Mouse (Mus musculus) MEL (cell line): ENCODE data around the gene B830017H08Rik. TPM values are rescaled to one million over a fixed set of nuclear protein-coding genes. Genes with fewer than 3 reads are reported as not detected.

Experiments
- DNase-seq: peaks from one replicate; pipeline ENCODE4 v3.0.0; 2011; ENCODE audit warnings: low read depth, low spot score
- H3K27ac ChIP-seq: 2 replicates; pipeline ENCODE4 v1.5.1; 2012; ENCODE audit warnings: low read depth, mild to moderate bottlenecking, control low read depth, low read length, moderate library complexity; ENCODE audit not compliant: control insufficient read depth
- H3K27me3 ChIP-seq, 2 experiments: fragments of 150-350 bp in 1 of 2; sonication (generic) in 1 of 2; 2 replicates each; pipeline ENCODE4 v1.6.1; 2012; ENCODE audit warnings: low read length in 2 of 2, mild to moderate bottlenecking in 2 of 2, improper control_type of control experiment in 1 of 2, moderate library complexity in 1 of 2; ENCODE audit not compliant: insufficient read depth in 2 of 2, control insufficient read depth in 1 of 2
- H3K36me3 ChIP-seq, 2 experiments: 2 replicates each; pipeline ENCODE4 v1.6.1; 2012 to 2014; ENCODE audit warnings: low read length in 2 of 2, improper control_type of control experiment in 1 of 2, inconsistent platforms in 1 of 2, mild to moderate bottlenecking in 1 of 2; ENCODE audit not compliant: insufficient read depth in 2 of 2, control insufficient read depth in 1 of 2
- H3K4me1 ChIP-seq, 2 experiments: fragments of 150-350 bp in 1 of 2; sonication (generic) in 1 of 2; 2 replicates each; pipeline ENCODE4 v1.6.1; 2012; ENCODE audit warnings: low read length in 2 of 2, improper control_type of control experiment in 1 of 2, mild to moderate bottlenecking in 1 of 2; ENCODE audit not compliant: insufficient read depth in 2 of 2, control insufficient read depth in 1 of 2
- H3K4me3 ChIP-seq, 2 experiments: fragments of 150-350 bp in 1 of 2; sonication (generic) in 1 of 2; 2 replicates each; pipeline ENCODE4 v1.5.1; 2012; ENCODE audit warnings: low read depth in 2 of 2, low read length in 2 of 2, mild to moderate bottlenecking in 2 of 2, moderate library complexity in 2 of 2, control low read depth in 1 of 2, improper control_type of control experiment in 1 of 2; ENCODE audit not compliant: control insufficient read depth in 1 of 2, insufficient read depth in 1 of 2
- H3K79me2 ChIP-seq: 2 replicates; pipeline ENCODE4 v1.6.1; 2012; ENCODE audit warnings: mild to moderate bottlenecking, low read length, moderate library complexity; ENCODE audit not compliant: control insufficient read depth, poor library complexity, insufficient read depth
- H3K9ac ChIP-seq: 2 replicates; pipeline ENCODE4 v1.6.1; 2012; ENCODE audit warnings: low read depth, mild to moderate bottlenecking, control low read depth, low read length, moderate library complexity; ENCODE audit not compliant: control insufficient read depth, poor library complexity, severe bottlenecking
- H3K9me3 ChIP-seq: fragments of 150-350 bp; sonication (generic); replicated peaks from 2 replicates; pipeline ENCODE4 v1.6.1; 2012; ENCODE audit warnings: mild to moderate bottlenecking, low read length, improper control_type of control experiment, moderate library complexity; ENCODE audit not compliant: insufficient read depth
- BHLHE40 ChIP-seq: IDR thresholded peaks from 2 replicates; pipeline ENCODE4 v1.6.1; 2012; ENCODE audit warnings: low read depth, mild to moderate bottlenecking, inconsistent platforms, low read length, improper control_type of control experiment, borderline replicate concordance
- CHD1 ChIP-seq: IDR thresholded peaks from 2 replicates; pipeline ENCODE4 v1.6.1; 2012; ENCODE audit warnings: low read depth, mild to moderate bottlenecking, inconsistent platforms, low read length, improper control_type of control experiment
- CHD2 ChIP-seq: IDR thresholded peaks from 2 replicates; pipeline ENCODE4 v1.6.1; 2011; ENCODE audit warnings: low read length, improper control_type of control experiment
- CTCF ChIP-seq, 3 experiments: IDR thresholded peaks in 2 of 3; conservative IDR thresholded peaks in 1 of 3; 2 replicates each; pipeline ENCODE4 v1.5.1; 2011 to 2012; ENCODE audit warnings: low read length in 3 of 3, low read depth in 2 of 3, mild to moderate bottlenecking in 2 of 3, improper control_type of control experiment in 1 of 3, inconsistent platforms in 1 of 3, mixed read lengths in 1 of 3, moderate library complexity in 1 of 3; ENCODE audit not compliant: control insufficient read depth in 1 of 3, insufficient read depth in 1 of 3, poor library complexity in 1 of 3, severe bottlenecking in 1 of 3
- E2F4 ChIP-seq: IDR thresholded peaks from 2 replicates; pipeline ENCODE4 v1.6.1; 2011; ENCODE audit warnings: low read depth, low read length, improper control_type of control experiment, borderline replicate concordance
- ELF1 ChIP-seq: IDR thresholded peaks from 2 replicates; pipeline ENCODE4 v1.6.1; 2014; ENCODE audit warnings: low read depth, mild to moderate bottlenecking, inconsistent platforms, low read length, improper control_type of control experiment, moderate library complexity
- EP300 ChIP-seq, 2 experiments: IDR thresholded peaks; 2 replicates each; pipeline ENCODE4 v1.6.1; 2011; ENCODE audit warnings: improper control_type of control experiment in 2 of 2, low read length in 2 of 2, low read depth in 1 of 2, mild to moderate bottlenecking in 1 of 2
- ETS1 ChIP-seq: IDR thresholded peaks from 2 replicates; pipeline ENCODE4 v1.6.1; 2012; ENCODE audit warnings: low read depth, mild to moderate bottlenecking, inconsistent platforms, low read length, improper control_type of control experiment, moderate library complexity
- GABPA ChIP-seq: IDR thresholded peaks from 2 replicates; pipeline ENCODE4 v1.6.1; 2012; ENCODE audit warnings: low read depth, mild to moderate bottlenecking, inconsistent platforms, low read length, improper control_type of control experiment, moderate library complexity
- HCFC1 ChIP-seq: IDR thresholded peaks from 2 replicates; pipeline ENCODE4 v1.6.1; 2012; ENCODE audit warnings: low read depth, mild to moderate bottlenecking, inconsistent platforms, low read length, improper control_type of control experiment, moderate library complexity
- JUND ChIP-seq: IDR thresholded peaks from 2 replicates; pipeline ENCODE4 v1.6.1; 2011; ENCODE audit warnings: low read depth, mild to moderate bottlenecking, improper control_type of control experiment, low read length
- MAX ChIP-seq: IDR thresholded peaks from 2 replicates; pipeline ENCODE4 v1.6.1; 2011; ENCODE audit warnings: low read length, improper control_type of control experiment
- MAZ ChIP-seq: IDR thresholded peaks from 2 replicates; pipeline ENCODE4 v1.6.1; 2012; ENCODE audit warnings: low read depth, mild to moderate bottlenecking, inconsistent platforms, low read length, improper control_type of control experiment
- MEF2A ChIP-seq: IDR thresholded peaks from 2 replicates; pipeline ENCODE4 v1.6.1; 2014; ENCODE audit warnings: low read depth, mild to moderate bottlenecking, inconsistent platforms, low read length, improper control_type of control experiment; ENCODE audit not compliant: poor library complexity, insufficient replicate concordance, severe bottlenecking; ENCODE audit errors: extremely low read depth
- MXI1 ChIP-seq: IDR thresholded peaks from 2 replicates; pipeline ENCODE4 v1.6.1; 2011; ENCODE audit warnings: mild to moderate bottlenecking, low read depth, low read length, improper control_type of control experiment
- MYB ChIP-seq: IDR thresholded peaks from 2 replicates; pipeline ENCODE4 v1.6.1; 2011; ENCODE audit warnings: mild to moderate bottlenecking, low read depth, low read length, improper control_type of control experiment
- NELFE ChIP-seq: IDR thresholded peaks from 2 replicates; pipeline ENCODE4 v1.6.1; 2011; ENCODE audit warnings: low read depth, low read length, improper control_type of control experiment
- NRF1 ChIP-seq: IDR thresholded peaks from 2 replicates; pipeline ENCODE4 v1.6.1; 2014; ENCODE audit warnings: low read depth, mild to moderate bottlenecking, inconsistent platforms, low read length, improper control_type of control experiment, moderate library complexity; ENCODE audit not compliant: poor library complexity, insufficient read depth, severe bottlenecking
- POLR2A ChIP-seq, 2 experiments: IDR thresholded peaks; 2 replicates each; pipeline ENCODE4 v1.6.1; 2011 to 2012; ENCODE audit warnings: low read length in 2 of 2, mild to moderate bottlenecking in 2 of 2, control low read depth in 1 of 2, improper control_type of control experiment in 1 of 2, low read depth in 1 of 2, moderate library complexity in 1 of 2; ENCODE audit not compliant: control insufficient read depth in 1 of 2, insufficient read depth in 1 of 2, poor library complexity in 1 of 2
- POLR2AphosphoS2 ChIP-seq: IDR thresholded peaks from 2 replicates; pipeline ENCODE4 v1.6.1; 2011; ENCODE audit warnings: low read length, improper control_type of control experiment
- RAD21 ChIP-seq: IDR thresholded peaks from 2 replicates; pipeline ENCODE4 v1.6.1; 2011; ENCODE audit warnings: mild to moderate bottlenecking, low read depth, low read length, improper control_type of control experiment
- RCOR1 ChIP-seq: IDR thresholded peaks from 2 replicates; pipeline ENCODE4 v1.6.1; 2012; ENCODE audit warnings: low read depth, mild to moderate bottlenecking, inconsistent platforms, low read length, improper control_type of control experiment
- SIN3A ChIP-seq: IDR thresholded peaks from 2 replicates; pipeline ENCODE4 v1.6.1; 2012; ENCODE audit warnings: low read length, improper control_type of control experiment, inconsistent platforms
- SMC3 ChIP-seq: IDR thresholded peaks from 2 replicates; pipeline ENCODE4 v1.6.1; 2011; ENCODE audit warnings: low read depth, low read length, improper control_type of control experiment
- TAL1 ChIP-seq: IDR thresholded peaks from 2 replicates; pipeline ENCODE4 v1.6.1; 2012; ENCODE audit warnings: mild to moderate bottlenecking, inconsistent platforms, low read length, moderate library complexity, mixed read lengths
- TBP ChIP-seq: IDR thresholded peaks from 2 replicates; pipeline ENCODE4 v1.8.0; 2011; ENCODE audit warnings: low read depth, low read length, improper control_type of control experiment
- TCF12 ChIP-seq: IDR thresholded peaks from 2 replicates; pipeline ENCODE4 v1.6.1; 2014; ENCODE audit warnings: low read depth, mild to moderate bottlenecking, inconsistent platforms, low read length, improper control_type of control experiment, moderate library complexity
- USF1 ChIP-seq: IDR thresholded peaks from 2 replicates; pipeline ENCODE4 v1.6.1; 2014; ENCODE audit warnings: low read depth, mild to moderate bottlenecking, inconsistent platforms, low read length, improper control_type of control experiment, moderate library complexity
- USF2 ChIP-seq, 2 experiments: IDR thresholded peaks; 2 replicates each; pipeline ENCODE4 v1.6.1; 2011 to 2012; ENCODE audit warnings: improper control_type of control experiment in 2 of 2, low read length in 2 of 2, borderline replicate concordance in 1 of 2, inconsistent platforms in 1 of 2, low read depth in 1 of 2, mild to moderate bottlenecking in 1 of 2; ENCODE audit not compliant: insufficient read depth in 1 of 2
- ZC3H11A ChIP-seq: IDR thresholded peaks from 2 replicates; pipeline ENCODE4 v1.6.1; 2012; ENCODE audit warnings: low read depth, mild to moderate bottlenecking, inconsistent platforms, low read length, improper control_type of control experiment
- ZKSCAN1 ChIP-seq: IDR thresholded peaks from 2 replicates; pipeline ENCODE4 v1.6.1; 2012; ENCODE audit warnings: low read depth, mild to moderate bottlenecking, inconsistent platforms, low read length, improper control_type of control experiment, moderate library complexity
- ZMIZ1 ChIP-seq: IDR thresholded peaks from 2 replicates; pipeline ENCODE4 v1.6.1; 2012; ENCODE audit warnings: low read depth, mild to moderate bottlenecking, inconsistent platforms, low read length, improper control_type of control experiment, moderate library complexity
- ZNF384 ChIP-seq: IDR thresholded peaks from 2 replicates; pipeline ENCODE4 v1.6.1; 2012; ENCODE audit warnings: low read depth, mild to moderate bottlenecking, inconsistent platforms, low read length, improper control_type of control experiment
- polyA plus RNA-seq, 2 experiments: library from polyadenylated mRNA; stranded (reverse) in 1 of 2; unstranded in 1 of 2; fragments of >175 nt in 1 of 2; fragments of >200 nt in 1 of 2; gene quantifications; 2 replicates each; pipeline versions ENCODE4 v1.2.1 to v1.2.4; 2012; ENCODE audit warnings: low replicate concordance in 2 of 2, low read depth in 1 of 2; ENCODE audit not compliant: insufficient read length in 2 of 2, insufficient read depth in 1 of 2, missing spikeins in 1 of 2
- total RNA-seq: library from RNA; depleted of rRNA; stranded (reverse); fragments of 300-350 nt; gene quantifications from 2 replicates; pipeline ENCODE4 v1.2.3, GENCODE M21; 2012

B830017H08Rik gene
- total and polyA plus RNA-seq, 3 experiments, result 0.06 TPM; not detected in 2

GRCm38 (mm10) chr16:17807192-17808009, 25.5 kb upstream of the B830017H08Rik start:
- H3K36me3 ChIP-seq, result peaks cover 0 to 5% of the 10 kb centered on the region in 2 experiments; a peak in 2 of 4 replicates
- DNase-seq, result peak; percentile 96
- peak overlapping the region; percentile 71 for H3K27ac ChIP-seq
- H3K27me3 ChIP-seq, result no peaks in the 10 kb centered on the region
- peaks cover 5% of the 10 kb centered on the region; the same call in 1 of the 2 replicates for H3K79me2 ChIP-seq
- peak overlapping the region; percentile 53 to 70 for H3K4me3 ChIP-seq
- no peaks in the 10 kb centered on the region for H3K9me3 ChIP-seq
- peak; percentile 41; the same call in 1 of the 2 replicates for TF ChIP-seq MXI1
- TF ChIP-seq MYB, result no peak
- peak; percentile 48; the same call in 1 of the 2 replicates for TF ChIP-seq TBP
- TF ChIP-seq ETS1, result no peak
- no peak for TF ChIP-seq USF1
- TF ChIP-seq RAD21, result no peak
- TF ChIP-seq RCOR1, result no peak
- TF ChIP-seq POLR2A (IDR thresholded peaks at IDR 0.05; ENCODE audit: control insufficient read depth in 1 of 2, insufficient read depth in 1 of 2, low read depth in 1 of 2, low read length in 2 of 2, poor library complexity in 1 of 2), result peak; percentile 76 to 86
- TF ChIP-seq POLR2AphosphoS2, result peak; percentile 65; the same call in 1 of the 2 replicates
- TF ChIP-seq ZC3H11A, result no peak
- TF ChIP-seq ZMIZ1, result peak; percentile 48; the same call in 1 of the 2 replicates
- no peak for TF ChIP-seq EP300 (IDR thresholded peaks at IDR 0.05; ENCODE audit: low read depth in 1 of 2, low read length in 2 of 2)
- TF ChIP-seq BHLHE40, result no peak
- TF ChIP-seq ZKSCAN1, result no peak
- TF ChIP-seq USF2 (IDR thresholded peaks at IDR 0.05; ENCODE audit: borderline replicate concordance in 1 of 2, insufficient read depth in 1 of 2, low read depth in 1 of 2, low read length in 2 of 2), result no peak
- no peak for TF ChIP-seq TAL1
- no peak for TF ChIP-seq ZNF384
- 0 out of 2 replicates have a peak, but pooled peaks have one; percentile 46 for TF ChIP-seq CHD1
- TF ChIP-seq MAZ, result no peak
- TF ChIP-seq NRF1, result peak; percentile 34; the same call in 1 of the 2 replicates
- TF ChIP-seq E2F4, result peak; percentile 66; the same call in 1 of the 2 replicates
- peak; percentile 63 for TF ChIP-seq HCFC1
- TF ChIP-seq ELF1, result no peak
- TF ChIP-seq JUND, result no peak
- TF ChIP-seq MEF2A, result no peak
- TF ChIP-seq SIN3A, result peak; percentile 20
- TF ChIP-seq GABPA, result no peak
- 0 out of 6 replicates have a peak, but pooled peaks of 1 of the 3 experiments have one; percentile 3 for TF ChIP-seq CTCF (IDR thresholded peaks at IDR 0.05 in 2 of 3, conservative IDR thresholded peaks at IDR 0.05 in 1 of 3; ENCODE audit: control insufficient read depth in 1 of 3, insufficient read depth in 1 of 3, low read depth in 2 of 3, low read length in 3 of 3, poor library complexity in 1 of 3, severe bottlenecking in 1 of 3)
- TF ChIP-seq NELFE, result peak; percentile 76
- TF ChIP-seq MAX, result peak; percentile 78; the same call in 1 of the 2 replicates
- no peak for TF ChIP-seq SMC3
- 0 out of 2 replicates have a peak, but pooled peaks have one; percentile 2 for TF ChIP-seq TCF12
- TF ChIP-seq CHD2, result no peak
- H3K9ac ChIP-seq, result peak overlapping the region; percentile 94
- H3K4me1 ChIP-seq, result peaks cover 2 to 33% of the 10 kb centered on the region in 2 experiments; a peak in 3 of 4 replicates
